Mouse (Mus musculus) heart, adult 9 months (tissue): ENCODE data around the gene Sel1l3.

Source experiments
- DNase-seq, 2 experiments: peaks; one replicate each; pipeline ENCODE4 v3.0.0; 2022; ENCODE audit warnings: low spot score in 2 of 2

Sel1l3 gene

DNA sequence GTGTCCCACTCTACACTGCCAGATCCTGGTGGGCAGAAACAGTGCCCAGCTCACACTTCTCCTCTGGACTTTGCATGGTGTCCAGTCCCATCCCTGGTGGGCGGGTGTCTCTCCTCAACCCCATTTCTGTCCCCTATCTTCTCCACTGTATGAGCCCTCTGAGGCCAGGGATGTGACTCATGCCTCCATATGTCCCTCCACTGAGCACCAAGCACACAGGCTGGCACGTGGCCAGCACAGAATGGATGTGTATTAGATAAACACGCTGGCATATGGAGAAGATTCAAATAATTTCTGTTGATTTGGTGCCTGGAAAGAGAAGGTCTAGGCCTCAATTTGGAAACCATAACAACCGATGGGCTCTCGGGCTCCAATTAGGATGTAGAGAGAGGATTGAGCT is 71.1 kb downstream of the Sel1l3 start:
- no peak for DNase-seq

DNA sequence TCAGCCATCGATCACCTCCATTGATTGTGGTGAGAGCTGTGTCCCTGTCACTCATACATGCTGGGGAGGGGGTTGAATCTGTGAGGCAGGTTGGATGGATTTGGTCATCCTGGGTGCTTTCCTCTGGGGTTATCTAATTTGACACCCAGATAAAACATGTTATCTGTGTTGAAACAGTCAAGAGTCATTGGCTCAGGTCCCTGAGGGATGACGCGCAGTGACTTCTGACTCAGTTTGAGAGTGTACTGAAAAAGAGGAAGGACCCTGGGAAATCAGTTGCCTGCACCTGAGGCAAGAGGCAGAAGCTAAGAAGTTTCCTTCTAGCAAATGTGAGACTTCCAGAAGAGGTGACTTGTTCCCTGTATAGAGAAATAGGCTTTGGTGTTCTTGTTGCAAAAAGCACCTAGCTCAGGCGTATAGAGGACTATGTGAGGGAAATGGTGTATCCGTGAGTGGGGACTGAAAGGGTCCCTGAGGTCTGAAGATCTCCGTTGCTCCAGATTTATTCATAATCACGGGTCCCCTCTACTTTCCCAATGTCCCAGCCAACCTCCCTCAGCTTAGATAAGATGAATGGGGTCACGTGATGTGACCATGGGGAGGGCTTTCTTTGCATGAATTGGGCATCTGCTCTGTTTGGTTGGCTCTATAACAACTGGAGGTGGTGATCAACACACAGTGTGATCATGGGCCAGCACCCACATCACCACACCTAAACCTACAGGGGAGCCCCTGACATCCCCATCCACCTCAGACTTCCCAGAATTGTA is 73.4 kb downstream of the Sel1l3 start:
- DNase-seq, result no peak

DNA sequence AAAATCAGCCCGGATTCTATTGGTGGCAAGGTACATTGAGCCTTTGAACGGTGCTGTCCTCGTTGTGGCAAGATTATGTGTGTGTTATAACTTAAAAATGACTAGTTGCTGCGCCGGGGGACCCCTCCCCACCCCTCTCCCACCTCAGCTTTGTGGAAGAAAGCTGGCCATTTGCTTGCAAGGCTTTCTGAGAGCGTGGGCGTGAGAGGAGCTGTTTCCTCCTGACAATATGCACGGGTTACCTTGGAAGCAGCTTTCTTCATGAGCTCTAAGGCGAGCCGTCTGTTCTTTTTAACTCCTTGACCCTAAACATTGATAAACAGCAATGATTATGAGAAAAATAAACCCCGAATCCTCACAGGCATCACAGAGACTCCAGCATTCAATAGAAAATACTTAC is 74.2 kb downstream of the Sel1l3 start:
- DNase-seq, result no peak

DNA sequence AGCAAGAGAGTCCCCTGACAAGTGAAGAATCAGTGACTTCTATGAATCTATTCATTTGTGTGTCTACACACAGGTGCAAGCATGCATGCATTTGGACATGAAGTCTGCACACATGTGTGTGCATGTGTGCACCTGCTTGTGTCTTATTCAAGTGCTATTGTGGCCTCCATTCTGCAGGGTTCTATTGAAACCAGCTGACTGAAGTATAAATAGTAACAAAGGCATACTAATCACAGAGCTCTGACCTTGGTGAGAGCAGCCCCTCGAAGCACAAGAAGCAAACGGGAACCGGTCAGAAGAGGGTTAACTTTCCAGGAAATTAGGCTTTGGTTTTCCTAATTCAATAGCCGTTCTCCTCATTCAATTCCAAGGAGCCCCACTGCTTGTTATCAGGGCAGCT is 74.6 kb downstream of the Sel1l3 start:
- DNase-seq, result no peak

DNA sequence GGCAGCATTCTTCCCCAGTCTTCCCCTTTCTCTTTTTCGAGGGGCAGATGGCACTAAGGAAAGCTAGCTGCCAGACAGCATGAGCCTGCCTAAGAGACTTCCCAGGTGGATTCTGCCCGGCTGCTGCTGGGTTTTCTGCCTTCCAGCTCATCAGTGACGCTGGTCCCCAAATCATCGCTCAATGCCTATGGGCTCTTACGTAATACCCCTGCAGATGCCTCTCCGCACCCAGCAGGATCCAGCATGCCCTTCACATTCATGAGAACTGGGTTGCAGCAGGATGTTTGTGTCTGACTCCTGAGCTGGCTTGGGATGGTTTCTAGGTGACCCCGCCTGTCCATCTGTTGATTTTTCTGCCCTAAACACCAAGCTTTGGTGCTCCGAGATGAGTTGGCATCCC is 75.7 kb downstream of the Sel1l3 start:
- DNase-seq, result no peak

DNA sequence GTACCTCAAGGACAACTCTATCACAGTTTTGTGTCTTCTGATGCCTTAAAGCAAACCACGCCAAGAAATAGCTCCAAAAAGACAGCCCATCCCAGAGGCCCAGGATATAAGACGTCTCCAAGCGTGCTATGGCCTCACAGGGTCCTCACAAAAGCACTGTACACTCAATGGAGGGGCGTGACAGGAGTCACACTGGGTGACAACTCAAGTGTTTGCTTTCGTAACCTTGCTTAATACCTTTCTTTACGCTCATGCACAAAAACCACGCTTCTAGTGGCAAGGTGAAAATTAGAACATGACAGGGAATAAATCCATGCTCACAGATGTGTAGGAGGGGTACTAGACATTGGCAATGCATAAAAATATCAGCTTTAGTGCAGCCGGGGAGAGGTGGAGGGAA is 77.7 kb downstream of the Sel1l3 start:
- DNase-seq, result no peak

DNA sequence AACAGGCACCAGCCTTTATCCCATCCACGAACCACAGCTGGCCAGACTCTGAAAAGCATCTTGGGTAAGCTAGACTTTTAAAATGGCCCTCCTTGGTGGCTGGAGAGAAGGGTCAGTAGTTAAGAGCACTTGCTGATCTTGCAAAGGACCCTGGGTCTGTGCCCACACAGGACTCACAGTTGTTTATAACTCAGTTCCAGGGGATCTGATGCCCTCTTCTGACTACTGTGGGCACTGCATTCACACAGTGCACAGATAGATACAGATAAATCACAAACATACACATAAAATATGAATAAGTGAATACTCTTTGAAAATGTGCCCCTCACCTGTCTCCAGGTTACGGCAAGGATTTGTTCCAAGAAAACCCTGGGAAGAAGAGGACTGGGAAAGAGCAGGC is 79.7 kb downstream of the Sel1l3 start:
- no peak for DNase-seq

DNA sequence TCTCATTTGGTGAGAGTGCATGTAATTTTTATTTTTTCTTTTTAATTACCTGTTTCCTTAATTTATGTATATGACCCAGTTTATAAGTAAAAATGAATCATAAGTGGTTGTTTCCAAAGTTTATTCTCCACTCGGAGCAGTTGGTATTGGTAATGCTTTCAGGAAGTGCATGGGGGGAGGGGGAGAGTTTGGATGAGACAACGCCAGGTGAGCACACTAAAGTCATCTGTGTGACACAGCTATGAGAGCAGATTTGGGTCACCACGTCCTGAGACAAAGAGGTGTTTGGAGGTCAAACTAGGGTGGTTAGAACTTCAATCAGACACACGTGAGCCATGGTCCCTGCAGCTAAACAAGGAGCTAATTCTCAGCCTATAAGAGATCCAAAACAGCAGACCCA is 89.0 kb downstream of the Sel1l3 start:
- DNase-seq, result no peak

DNA sequence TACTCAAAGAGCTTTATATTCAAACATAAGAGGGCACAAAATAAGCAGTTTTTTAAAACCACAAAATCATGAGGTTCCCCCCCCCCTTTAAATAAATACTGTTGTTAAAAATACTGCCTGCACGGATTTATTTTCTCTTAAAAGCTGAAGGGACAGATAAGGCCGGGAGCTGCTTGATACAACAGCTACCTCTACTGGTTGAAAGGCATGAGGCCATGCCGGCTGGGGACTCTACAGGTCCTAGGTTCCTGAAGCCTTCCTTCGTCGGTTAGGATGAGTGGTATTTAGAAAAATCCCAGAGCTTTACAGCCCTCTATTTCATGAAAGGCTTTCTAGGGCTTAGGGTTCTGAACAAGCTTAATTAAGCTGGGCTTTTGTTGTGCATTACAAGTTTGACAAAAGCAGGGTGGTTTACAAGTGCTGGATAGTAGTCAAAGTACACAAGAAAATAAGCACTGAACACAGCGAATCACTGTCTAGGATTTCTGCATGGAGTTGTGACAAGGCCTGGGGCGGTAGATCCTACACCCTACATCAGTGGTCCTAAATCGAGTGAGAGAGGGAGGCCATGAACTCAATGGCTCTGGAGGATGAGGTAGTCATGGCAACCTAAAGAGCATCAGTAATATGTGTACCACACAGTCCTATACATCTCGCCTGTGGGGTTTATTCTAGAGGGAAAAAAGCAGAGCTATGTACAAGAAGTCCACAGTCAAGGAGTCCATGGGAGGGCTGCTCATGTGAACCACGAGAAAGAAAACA is 90.0 kb downstream of the Sel1l3 start:
- no peak for DNase-seq

DNA sequence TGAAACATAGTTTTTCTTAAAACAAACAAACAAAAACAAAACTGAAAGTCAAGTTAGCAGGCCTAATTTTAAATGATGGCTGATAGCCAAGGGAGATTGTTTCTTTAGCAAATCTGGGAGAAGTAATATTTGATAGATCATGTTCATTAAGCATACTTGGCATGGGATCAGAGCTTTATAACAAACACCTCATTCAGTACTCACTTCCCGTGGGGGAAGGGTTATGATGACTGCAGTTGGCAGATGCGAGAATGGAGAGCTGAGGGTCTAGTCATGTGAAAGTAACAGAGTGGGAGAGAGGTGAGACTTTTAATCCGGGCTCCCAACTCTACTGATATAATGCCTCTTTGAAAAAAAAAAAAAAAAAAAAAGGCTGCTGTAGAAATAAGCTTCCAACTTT is 94.0 kb downstream of the Sel1l3 start:
- DNase-seq, result no peak

DNA sequence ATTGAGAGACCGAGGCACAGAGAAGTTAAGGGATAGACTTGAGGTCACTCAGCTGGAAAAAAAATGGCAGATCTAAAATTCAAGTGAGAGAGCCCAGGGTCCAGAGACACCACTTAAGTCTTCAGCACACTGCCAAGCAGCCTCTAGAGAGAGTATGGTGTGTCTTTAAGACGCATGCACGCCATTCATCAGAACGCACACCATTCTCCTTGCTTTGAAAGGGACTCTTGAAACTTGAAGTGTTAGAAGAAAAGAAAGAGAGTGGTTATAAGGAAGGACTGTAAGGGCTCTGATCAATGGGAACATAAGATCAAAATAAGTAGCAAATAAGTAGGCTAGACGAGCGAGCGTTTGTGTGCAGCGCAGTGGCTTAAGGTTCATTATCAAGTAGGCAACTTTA is 95.5 kb downstream of the Sel1l3 start:
- no peak for DNase-seq

DNA sequence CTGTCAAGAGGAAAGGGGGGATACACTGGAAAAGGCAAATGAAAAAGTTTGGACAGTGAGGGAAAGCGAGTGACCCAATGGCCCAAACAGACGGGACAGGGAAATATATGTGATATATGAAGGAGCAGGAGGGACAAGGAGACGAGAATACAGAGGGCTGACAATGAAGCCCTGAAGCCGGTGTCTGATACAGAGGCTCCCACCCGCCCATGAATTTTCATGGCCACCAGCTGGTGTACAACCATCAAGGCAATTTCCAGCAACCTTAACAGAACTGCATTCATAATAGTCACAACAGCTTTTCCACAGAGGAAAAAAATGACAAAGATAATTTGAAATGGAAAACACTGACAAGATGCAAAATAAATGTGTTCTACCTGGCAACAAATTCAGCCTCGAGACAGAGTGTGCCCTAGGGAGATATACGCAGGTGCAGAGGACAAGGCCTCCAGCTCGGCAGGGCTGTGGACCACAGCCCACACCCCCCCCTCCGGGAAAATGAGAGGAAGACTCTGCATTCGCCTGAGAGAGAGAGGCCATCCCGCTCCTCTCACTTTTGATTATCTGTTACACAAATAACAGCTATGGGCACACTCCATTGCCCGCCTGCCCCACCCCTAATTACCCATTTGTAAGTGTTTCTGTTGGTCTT is 99.0 kb downstream of the Sel1l3 start:
- no peak for DNase-seq

DNA sequence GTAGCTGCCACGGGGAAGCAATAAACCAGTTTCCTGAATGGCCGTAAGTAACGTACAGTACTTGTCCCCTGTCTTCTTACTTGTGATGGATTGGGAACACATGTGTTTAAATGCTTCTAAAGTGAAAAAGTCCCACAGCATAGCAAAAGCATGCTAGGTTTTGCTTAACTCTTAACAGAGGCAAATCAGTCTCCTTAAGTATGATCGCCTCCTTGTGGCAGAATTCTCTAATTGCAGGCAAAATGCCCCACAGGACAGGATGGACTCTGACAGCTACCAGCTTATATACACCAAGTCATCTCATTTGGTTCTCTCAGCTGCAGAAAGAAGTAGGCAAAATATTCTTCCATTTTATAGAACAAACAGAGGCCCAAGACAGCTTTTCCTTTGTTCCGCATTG is 100.8 kb downstream of the Sel1l3 start:
- no peak for DNase-seq

DNA sequence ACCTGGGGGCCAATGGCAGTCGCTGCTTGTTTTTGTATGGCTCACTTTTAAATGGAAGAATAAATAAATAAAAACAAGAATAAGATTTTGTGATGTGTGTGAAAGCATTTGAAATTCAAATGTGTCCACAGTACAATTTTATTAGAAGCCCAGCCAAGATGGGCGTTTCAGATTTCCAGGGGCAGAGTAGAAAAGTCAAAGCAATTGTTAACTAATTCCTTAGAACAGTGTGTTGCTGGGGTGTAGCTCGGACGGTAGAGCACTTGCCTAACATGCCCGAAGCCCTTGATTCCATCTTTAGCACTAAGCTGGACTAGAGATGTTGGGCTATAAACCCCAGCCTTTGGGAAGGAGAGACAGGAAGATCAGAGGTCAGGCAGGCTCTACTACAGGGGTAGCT is 102.7 kb downstream of the Sel1l3 start:
- DNase-seq, result no peak

DNA sequence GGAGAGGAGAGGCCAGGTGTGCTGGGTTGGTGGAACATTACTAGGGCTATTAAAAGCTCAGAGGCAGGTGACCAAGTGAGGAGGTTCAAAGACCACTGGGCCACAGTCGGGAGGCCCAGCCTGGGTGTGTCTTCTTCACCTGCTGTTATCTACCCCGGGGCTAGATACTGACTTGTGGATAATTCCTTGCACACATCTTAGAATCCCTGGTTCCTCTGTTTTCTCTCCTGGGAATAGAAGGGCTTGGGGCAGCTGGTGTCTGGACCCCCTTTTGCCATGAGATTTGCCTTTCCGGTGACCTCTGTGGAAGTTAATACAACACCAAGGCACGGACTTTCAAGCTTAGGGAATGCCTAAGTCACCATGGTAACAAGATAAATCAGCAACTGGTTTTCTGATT is 103.5 kb downstream of the Sel1l3 start:
- DNase-seq, result no peak

DNA sequence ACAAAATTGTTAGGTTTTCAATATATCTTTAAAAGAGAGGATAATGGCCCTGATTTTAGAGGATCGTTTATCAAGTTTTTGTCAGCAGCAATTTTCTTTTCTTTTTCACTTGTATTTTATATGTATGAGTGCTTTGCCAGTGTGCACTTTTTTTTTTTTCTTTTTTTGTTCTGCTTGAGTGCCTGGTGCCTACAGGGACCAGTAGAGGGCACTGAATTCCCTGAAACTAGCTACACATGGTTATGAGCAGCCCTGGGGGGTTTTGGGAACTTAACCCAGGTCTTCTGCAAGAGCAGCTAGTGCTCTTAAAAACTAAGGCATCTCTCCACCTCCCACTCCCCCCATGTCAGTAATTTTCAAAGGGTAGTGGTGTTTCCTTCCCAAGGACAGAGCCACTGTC is 105.1 kb downstream of the Sel1l3 start:
- DNase-seq, result no peak

DNA sequence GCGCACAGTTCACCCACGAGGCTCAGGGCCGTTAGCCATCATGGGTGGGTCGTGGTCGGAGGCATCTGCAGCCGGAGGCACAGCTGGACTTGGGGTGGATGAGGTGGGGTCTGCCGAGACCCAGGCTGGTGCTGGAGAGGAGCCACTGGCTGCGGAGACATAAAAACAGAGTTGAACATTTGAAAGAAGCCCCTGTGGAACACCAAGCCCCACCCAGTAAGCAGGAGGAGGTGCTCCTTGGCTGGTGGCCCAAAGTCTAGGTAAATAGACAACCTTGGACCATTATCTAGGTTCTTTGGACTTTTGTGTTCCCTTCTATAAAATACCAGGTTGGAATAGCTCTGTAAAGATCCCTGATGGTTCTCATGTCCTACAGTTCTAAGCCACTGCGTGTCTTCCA is 105.7 kb downstream of the Sel1l3 start:
- no peak for DNase-seq

DNA sequence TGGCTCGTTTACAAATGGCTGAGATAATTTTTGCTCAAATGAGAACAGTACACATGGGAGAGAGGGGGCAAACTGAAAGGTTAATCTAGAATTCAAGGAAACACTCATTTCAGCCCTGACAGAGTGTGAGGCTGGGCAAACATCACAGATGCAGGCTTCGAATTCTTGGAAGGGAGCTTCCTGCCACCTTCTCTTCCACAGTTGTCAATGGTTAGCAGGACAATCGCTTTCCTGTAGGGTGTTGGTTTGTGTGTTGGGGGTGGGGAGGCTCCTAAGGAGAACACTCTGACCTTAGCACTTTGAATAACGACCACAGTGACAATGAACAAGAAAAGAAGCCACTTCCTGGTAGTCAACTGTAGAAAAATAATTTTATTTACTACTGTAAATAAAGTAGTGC is 107.0 kb downstream of the Sel1l3 start:
- DNase-seq, result no peak

DNA sequence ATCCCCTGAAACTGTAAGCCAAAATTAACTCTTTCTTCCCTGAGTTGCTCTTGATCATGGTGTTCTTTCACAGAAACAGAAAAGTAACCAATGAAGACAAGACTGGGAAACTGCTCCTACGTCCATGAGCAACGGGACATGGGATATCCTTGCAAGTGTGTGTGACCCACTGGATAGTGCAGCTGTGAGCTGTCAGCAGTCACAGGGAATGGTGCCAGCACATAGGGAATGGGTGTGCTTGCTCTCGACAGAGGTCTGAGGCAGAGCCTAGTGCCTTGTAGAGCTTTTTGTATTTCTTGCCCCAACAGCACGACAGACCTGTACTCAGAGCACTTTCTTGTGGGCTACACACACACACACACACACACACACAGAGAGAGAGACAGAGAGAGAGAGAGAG is 107.6 kb downstream of the Sel1l3 start:
- DNase-seq, result no peak

DNA sequence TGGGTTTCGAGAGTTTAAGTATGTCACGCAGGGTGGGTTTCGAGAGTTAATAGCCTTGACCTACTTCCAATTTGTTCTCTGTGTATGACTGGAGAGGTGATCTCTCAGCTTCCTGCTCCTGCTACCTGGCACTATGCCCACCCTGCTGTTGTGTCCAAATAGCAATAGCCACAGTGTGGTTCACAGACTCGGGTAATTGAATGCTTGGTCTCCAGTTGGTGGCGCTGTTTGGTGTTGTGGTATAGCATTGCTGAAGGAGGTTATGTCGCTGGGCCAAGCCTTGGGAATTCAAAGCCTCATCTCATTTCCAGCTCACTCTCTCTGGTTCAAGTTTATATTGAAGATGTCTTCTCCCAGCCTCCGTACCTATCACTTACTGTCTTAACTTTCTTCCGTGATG is 108.0 kb downstream of the Sel1l3 start:
- no peak for DNase-seq

DNA sequence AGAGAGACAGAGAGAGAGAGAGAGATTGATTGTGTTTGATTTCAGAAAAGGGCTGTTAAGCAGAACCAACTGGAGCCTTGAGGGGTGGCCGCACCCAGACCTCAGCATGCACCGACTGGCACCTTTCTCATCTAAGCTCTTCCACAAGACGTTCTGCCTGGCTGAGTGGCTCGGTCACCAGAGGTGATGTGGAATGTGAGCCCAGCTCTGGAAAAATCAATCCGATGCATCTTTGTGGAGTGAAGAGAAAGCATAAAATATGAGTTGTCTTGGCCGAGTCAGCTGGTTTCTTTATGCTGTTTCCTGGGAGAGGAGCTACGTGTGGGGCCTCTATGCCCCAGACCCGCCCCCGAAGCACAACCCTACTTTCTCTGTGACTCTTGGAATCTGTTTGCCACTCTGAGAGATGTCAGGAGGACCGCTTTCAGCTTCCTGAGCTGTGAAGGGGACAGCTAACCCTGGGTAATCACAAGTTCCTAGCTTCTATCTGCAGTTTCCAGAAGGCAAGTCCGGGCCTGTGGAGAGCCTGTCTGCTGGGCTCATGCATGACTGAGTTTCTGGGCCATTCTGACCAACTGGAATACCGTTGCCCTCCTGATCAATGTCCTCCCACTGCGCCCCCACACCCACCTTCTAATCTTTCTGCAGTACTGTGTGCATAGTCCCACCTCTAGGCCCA is 109.4 kb downstream of the Sel1l3 start:
- DNase-seq, result no peak

DNA sequence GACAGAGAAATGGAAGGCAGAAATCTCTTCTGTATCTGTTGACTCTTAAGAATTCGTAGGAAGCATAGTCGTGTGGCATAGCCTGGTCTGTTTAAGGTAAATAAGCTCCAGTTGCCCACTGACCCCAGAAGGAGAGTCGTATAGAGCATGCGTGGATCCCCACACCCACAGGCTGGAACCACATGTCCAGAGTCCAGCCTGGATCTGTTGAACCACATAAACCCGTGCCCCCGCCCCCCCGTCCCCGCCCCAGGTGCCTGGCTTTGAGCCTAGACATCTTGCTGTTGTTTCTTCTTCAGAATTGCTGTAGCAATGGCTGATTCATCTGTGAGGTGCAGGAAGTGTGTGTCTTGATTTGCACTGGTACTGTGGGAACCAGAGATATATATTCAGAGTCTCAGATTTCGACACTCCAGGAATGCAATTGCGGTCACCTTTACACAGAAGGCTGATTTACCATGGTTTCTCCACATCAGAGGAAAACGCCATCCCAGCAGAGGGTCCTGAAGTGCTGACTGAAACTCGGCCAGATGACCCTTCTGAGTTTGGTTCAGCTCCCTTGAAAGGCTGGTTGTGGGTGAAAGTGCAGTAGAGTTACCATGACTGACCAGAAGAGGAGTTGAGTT is 111.8 kb downstream of the Sel1l3 start:
- no peak for DNase-seq
